Mouse (Mus musculus): ENCODE data around the gene Pipox. TPM values are rescaled to one million over a fixed set of nuclear protein-coding genes. Genes with fewer than 3 reads are reported as not detected.

Gene Pipox
- polyA plus RNA-seq, 1 experiment from 2014 or later, result 48.9 TPM

DNA sequence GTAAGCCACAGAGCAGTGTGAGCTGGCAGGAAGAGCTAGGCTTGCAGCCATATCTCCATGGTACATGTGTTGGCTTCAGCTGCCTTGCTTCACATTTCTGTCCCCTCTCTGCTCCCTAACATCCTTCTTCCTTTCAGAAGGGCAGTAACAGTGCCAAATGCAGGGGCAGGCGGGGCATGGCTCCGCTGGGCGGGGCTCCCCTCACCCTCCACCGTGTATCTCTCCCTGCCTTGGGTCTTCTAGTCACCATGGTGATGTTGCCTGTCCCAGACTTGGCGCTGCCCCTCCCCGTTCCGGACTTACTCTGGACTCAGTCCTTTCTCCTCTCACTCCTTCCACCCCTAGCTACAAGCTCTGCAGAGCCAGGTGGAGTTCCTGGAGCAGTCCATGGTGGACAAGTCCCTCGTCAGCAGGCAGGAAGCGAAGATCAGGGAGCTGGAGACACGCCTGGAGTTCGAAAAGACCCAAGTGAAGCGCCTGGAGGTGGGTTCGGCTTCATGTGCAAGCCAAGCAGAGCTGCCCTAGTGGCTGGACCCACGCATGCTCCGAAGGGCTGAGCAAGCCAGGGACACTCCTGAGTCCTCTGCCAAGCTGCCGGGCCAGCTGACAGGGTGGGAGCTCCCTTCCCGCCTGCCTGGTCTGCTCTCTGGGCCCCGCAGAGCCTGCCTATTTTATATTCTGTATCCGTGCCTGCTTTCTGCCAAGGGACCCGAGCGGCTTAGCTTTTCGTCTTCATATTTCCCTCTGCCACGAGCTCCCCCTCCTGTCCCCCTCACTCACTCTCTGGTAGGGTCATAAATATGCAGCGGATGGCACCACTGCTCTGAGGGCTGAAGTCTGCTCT lies 43.3 kb downstream of the Pipox start:
- Histone ChIP-seq H3K4me2 (ENCODE audit: low read depth, low read length) (no peak overlapping the region), H3K9ac (replicated peaks) (no peak overlapping the region), H3K4me3 (ENCODE audit: low read depth, low read length) (no peak overlapping the region), H3K4me1 (ENCODE audit: insufficient read depth) (no peaks in the 10 kb centered on the region), H3K27ac (ENCODE audit: low read depth) (no peak overlapping the region), H3K27me3 (ENCODE audit: insufficient read depth, low read length) (no peaks in the 10 kb centered on the region), H3K9me3 (ENCODE audit: low read length) (no peaks in the 10 kb centered on the region), H3K36me3 (replicated peaks; ENCODE audit: insufficient read depth, low read length) (peaks cover 83% of the 10 kb centered on the region)
- no peak for DNase-seq
- no peak for ATAC-seq
- 79% methylated on average over 24 of the region's 24 CpGs for WGBS (ENCODE audit: insufficient replicate concordance)
- TF ChIP-seq EP300 (IDR thresholded peaks at IDR 0.05; ENCODE audit: low read depth) (no peak), CTCF (IDR thresholded peaks at IDR 0.05; ENCODE audit: low read depth) (no peak)

DNA sequence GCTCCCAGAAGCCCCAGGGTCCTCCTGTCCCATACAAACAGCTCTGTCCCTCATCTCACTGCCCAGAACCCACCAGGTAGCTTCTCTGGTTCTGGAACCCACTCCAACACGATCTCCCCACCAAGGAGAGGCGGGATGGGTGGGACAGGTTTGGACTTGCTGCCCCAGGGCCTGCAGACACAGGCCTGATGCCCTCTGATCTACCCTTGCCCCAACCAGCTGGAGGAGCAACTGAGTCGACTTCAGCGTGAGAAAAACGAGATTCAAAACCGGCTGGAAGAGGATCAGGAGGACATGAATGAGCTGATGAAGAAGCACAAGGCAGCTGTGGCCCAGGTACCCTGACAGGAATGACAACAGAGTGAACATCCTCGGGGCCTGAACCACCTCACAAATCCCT lies 44.7 kb downstream of the Pipox start:
- no peak overlapping the region for H3K4me2 ChIP-seq (ENCODE audit: low read depth, low read length)
- H3K27ac ChIP-seq (ENCODE audit: low read depth), result no peak overlapping the region
- no peaks in the 10 kb centered on the region for H3K27me3 ChIP-seq (ENCODE audit: insufficient read depth, low read length)
- no peaks in the 10 kb centered on the region for H3K9me3 ChIP-seq (ENCODE audit: low read length)
- no peak for TF ChIP-seq CTCF (IDR thresholded peaks at IDR 0.05; ENCODE audit: low read depth)
- no peak for TF ChIP-seq EP300 (IDR thresholded peaks at IDR 0.05; ENCODE audit: low read depth)
- no peak overlapping the region for H3K4me3 ChIP-seq (ENCODE audit: low read depth, low read length)
- WGBS (ENCODE audit: insufficient replicate concordance), result 78% methylated on average over 7 of the region's 7 CpGs
- H3K4me1 ChIP-seq (ENCODE audit: insufficient read depth), result no peaks in the 10 kb centered on the region
- peaks cover 78% of the 10 kb centered on the region for H3K36me3 ChIP-seq (replicated peaks; ENCODE audit: insufficient read depth, low read length)
- ATAC-seq (no peak), DNase-seq (no peak)
- H3K9ac ChIP-seq (replicated peaks), result no peak overlapping the region

- peaks cover 78% of the 10 kb centered on the region for H3K36me3 ChIP-seq (replicated peaks; ENCODE audit: insufficient read depth, low read length)
- 71% methylated on average over 5 of the region's 5 CpGs for WGBS (ENCODE audit: insufficient replicate concordance)
- H3K4me2 ChIP-seq (ENCODE audit: low read depth, low read length), result no peak overlapping the region
Observed at GRCm38 (mm10) chr11:77848131-77848530, 45.8 kb downstream of the Pipox start.

DNA sequence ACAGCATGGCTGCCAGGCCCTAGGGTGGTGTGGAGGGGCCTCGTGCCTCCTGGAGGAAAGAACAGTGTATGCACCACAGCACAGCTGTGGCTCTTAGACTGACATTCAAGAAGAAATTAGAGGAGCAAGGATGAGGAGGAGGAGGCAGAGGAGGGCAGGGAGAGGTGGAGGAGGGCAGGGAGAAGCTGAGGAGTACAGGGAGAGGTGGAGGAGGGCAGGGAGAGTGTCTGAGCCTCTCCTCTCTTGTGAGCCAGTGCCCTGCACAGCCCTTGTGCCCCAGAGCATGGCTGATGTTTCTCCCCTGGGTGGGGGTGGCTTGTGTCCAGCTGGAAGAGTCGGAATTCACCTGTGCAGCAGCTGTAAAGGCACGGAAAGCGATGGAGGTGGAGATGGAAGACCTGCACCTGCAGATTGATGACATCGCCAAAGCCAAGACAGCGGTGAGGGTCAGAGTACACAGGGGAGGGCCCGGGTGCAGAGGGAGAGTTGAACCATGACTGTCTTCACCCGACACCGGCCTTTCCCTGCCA lies 46.2 kb downstream of the Pipox start:
- TF ChIP-seq EP300 (IDR thresholded peaks at IDR 0.05; ENCODE audit: low read depth) (no peak), CTCF (IDR thresholded peaks at IDR 0.05; ENCODE audit: low read depth) (no peak)
- no peak for ATAC-seq
- Histone ChIP-seq H3K9me3 (ENCODE audit: low read length) (no peaks in the 10 kb centered on the region), H3K4me1 (ENCODE audit: insufficient read depth) (no peaks in the 10 kb centered on the region), H3K9ac (replicated peaks) (no peak overlapping the region), H3K4me3 (ENCODE audit: low read depth, low read length) (no peak overlapping the region), H3K27ac (ENCODE audit: low read depth) (no peak overlapping the region), H3K4me2 (ENCODE audit: low read depth, low read length) (no peak overlapping the region), H3K27me3 (ENCODE audit: insufficient read depth, low read length) (no peaks in the 10 kb centered on the region), H3K36me3 (replicated peaks; ENCODE audit: insufficient read depth, low read length) (peaks cover 80% of the 10 kb centered on the region)
- no peak for DNase-seq
- 74% methylated on average over 9 of the region's 9 CpGs for WGBS (ENCODE audit: insufficient replicate concordance)

More at GRCm38 (mm10) chr11:77848131-77848530, 45.8 kb downstream of the Pipox start:
- Histone ChIP-seq H3K27ac (ENCODE audit: low read depth) (no peak overlapping the region), H3K27me3 (ENCODE audit: insufficient read depth, low read length) (no peaks in the 10 kb centered on the region), H3K9ac (replicated peaks) (no peak overlapping the region), H3K9me3 (ENCODE audit: low read length) (no peaks in the 10 kb centered on the region), H3K4me3 (ENCODE audit: low read depth, low read length) (no peak overlapping the region), H3K4me1 (ENCODE audit: insufficient read depth) (no peaks in the 10 kb centered on the region)
- ATAC-seq (no peak), DNase-seq (no peak)
- TF ChIP-seq EP300 (IDR thresholded peaks at IDR 0.05; ENCODE audit: low read depth), result no peak
- no peak for TF ChIP-seq CTCF (IDR thresholded peaks at IDR 0.05; ENCODE audit: low read depth)

DNA sequence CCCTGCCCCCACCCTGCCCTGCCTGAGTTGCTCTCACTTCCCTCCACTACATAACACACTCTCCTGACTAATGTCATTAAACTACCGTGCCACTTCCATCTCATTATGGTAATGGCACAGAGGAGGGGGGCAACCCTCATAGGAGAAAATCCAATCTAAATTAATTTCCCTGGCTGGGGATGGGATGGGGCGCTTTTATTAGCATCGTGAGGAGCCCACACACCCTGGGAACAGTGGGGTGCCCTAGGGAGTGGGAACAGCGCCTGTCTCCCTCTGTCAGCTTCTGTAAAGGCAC lies 50.0 kb downstream of the Pipox start:
- ATAC-seq (no peak), DNase-seq (no peak)
- peaks cover 86% of the 10 kb centered on the region for H3K36me3 ChIP-seq (replicated peaks; ENCODE audit: insufficient read depth, low read length)

DNA sequence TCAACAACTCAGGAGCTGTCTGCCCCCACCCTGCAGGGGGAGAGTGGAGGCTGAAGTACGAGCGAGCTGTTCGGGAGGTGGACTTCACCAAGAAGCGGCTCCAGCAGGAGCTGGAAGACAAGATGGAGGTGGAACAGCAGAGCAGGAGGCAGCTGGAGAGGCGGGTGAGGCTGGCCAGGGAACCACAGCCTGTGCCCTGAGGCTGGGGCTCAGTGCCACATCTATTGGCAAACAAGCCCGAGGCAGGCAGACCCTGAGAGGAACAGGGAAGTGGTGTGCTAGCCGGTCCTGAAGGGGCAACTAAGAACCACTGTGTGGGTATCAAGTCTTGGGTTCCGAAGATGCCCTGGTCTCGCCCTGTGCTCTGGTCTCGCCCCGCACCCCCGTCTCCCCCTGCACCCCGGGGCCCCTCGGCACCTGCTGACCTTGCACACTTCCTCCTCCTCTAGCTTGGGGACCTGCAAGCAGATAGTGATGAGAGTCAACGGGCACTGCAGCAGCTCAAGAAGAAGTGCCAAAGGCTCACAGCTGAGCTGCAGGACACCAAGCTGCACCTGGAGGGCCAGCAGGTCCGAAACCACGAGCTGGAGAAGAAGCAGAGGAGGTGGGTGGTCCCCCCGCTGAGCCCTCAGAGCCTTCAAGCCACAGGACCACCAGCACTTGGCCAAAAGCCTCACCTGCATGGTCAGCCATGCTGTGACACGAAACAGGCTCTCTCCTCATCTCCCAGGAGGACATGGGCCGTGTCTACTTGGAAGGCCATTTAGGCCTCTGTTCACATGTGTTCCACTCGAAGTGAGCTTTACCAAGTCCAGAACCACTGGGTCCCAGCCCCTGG lies 50.6 kb downstream of the Pipox start:
- no peak overlapping the region for H3K9ac ChIP-seq (replicated peaks)
- H3K9me3 ChIP-seq (ENCODE audit: low read length), result no peaks in the 10 kb centered on the region
- 88% methylated on average over 21 of the region's 21 CpGs for WGBS (ENCODE audit: insufficient replicate concordance)
- ATAC-seq, result no peak
- H3K27ac ChIP-seq (ENCODE audit: low read depth), result no peak overlapping the region
- no peak for DNase-seq
- no peaks in the 10 kb centered on the region for H3K27me3 ChIP-seq (ENCODE audit: insufficient read depth, low read length)
- peaks cover 86% of the 10 kb centered on the region for H3K36me3 ChIP-seq (replicated peaks; ENCODE audit: insufficient read depth, low read length)
- H3K4me2 ChIP-seq (ENCODE audit: low read depth, low read length), result no peak overlapping the region
- TF ChIP-seq CTCF (IDR thresholded peaks at IDR 0.05; ENCODE audit: low read depth) (no peak), EP300 (IDR thresholded peaks at IDR 0.05; ENCODE audit: low read depth) (no peak)
- H3K4me3 ChIP-seq (ENCODE audit: low read depth, low read length), result no peak overlapping the region
- no peaks in the 10 kb centered on the region for H3K4me1 ChIP-seq (ENCODE audit: insufficient read depth)

More for the DNA sequence above, 50.0 kb downstream of the Pipox start:
- H3K9ac ChIP-seq (replicated peaks), result no peak overlapping the region
- H3K27ac ChIP-seq (ENCODE audit: low read depth), result no peak overlapping the region
- H3K27me3 ChIP-seq (ENCODE audit: insufficient read depth, low read length), result no peaks in the 10 kb centered on the region
- no peak overlapping the region for H3K4me2 ChIP-seq (ENCODE audit: low read depth, low read length)
- H3K9me3 ChIP-seq (ENCODE audit: low read length), result no peaks in the 10 kb centered on the region
- no peak overlapping the region for H3K4me3 ChIP-seq (ENCODE audit: low read depth, low read length)
- no peaks in the 10 kb centered on the region for H3K4me1 ChIP-seq (ENCODE audit: insufficient read depth)
- no peak for TF ChIP-seq EP300 (IDR thresholded peaks at IDR 0.05; ENCODE audit: low read depth)
- no peak for TF ChIP-seq CTCF (IDR thresholded peaks at IDR 0.05; ENCODE audit: low read depth)
- 79% methylated on average over 4 of the region's 4 CpGs for WGBS (ENCODE audit: insufficient replicate concordance)
